Mouse (Mus musculus) kidney, embryonic 15.5 days (tissue): ENCODE results near the gene Aftph. TPM values are rescaled to one million over a fixed set of nuclear protein-coding genes. Genes with fewer than 3 reads are reported as not detected.
A peak's percentile ranks its signal among the peaks of the same experiment; 100 is the strongest.

ENCODE experiments used
- ATAC-seq: fragments of 200-750 bp; cut with Nextera tagmentation; replicated peaks from 2 replicates; pipeline ENCODE4 v1.8.0; 2017; ENCODE audit warnings: moderate TSS enrichment; ENCODE audit not compliant: low FRiP score
- H3K27ac ChIP-seq: fragments of 300-500 bp; sonication (generic); 2 replicates; pipeline ENCODE4 v1.5.1; 2015; ENCODE audit warnings: mild to moderate bottlenecking, inconsistent platforms
- H3K27me3 ChIP-seq: fragments of 300-500 bp; sonication (generic); 2 replicates; pipeline ENCODE4 v1.6.1; 2015; ENCODE audit warnings: inconsistent platforms
- H3K36me3 ChIP-seq: fragments of 300-500 bp; sonication (generic); 2 replicates; pipeline ENCODE4 v1.6.1; 2015; ENCODE audit warnings: inconsistent platforms
- H3K4me1 ChIP-seq: fragments of 300-500 bp; sonication (generic); 2 replicates; pipeline ENCODE4 v1.6.1; 2015; ENCODE audit warnings: inconsistent platforms
- H3K4me2 ChIP-seq: fragments of 300-500 bp; sonication (generic); 2 replicates; pipeline ENCODE4 v1.6.1; 2015; ENCODE audit warnings: moderate library complexity, mild to moderate bottlenecking, inconsistent platforms
- H3K4me3 ChIP-seq: fragments of 300-500 bp; sonication (generic); replicated peaks from 2 replicates; pipeline ENCODE4 v1.5.1; 2015; ENCODE audit warnings: mild to moderate bottlenecking, inconsistent platforms
- H3K9ac ChIP-seq: fragments of 300-500 bp; sonication (generic); 2 replicates; pipeline ENCODE4 v1.6.1; 2015; ENCODE audit warnings: mild to moderate bottlenecking, inconsistent platforms
- H3K9me3 ChIP-seq: fragments of 300-500 bp; sonication (generic); replicated peaks from 2 replicates; pipeline ENCODE4 v1.6.1; 2016; ENCODE audit warnings: inconsistent platforms
- WGBS: fragments of 180-500 bp; shearing (Covaris S2); methylation state at CpG from one replicate; pipeline ENCODE4 v1.1.7; 2015; ENCODE audit warnings: mixed read lengths; 5-methylcytosine and 5-hydroxymethylcytosine counted together
- polyA plus RNA-seq: library from polyadenylated mRNA; unstranded; fragments of >200 nt; fragmentation: Nextera tagmentation; extraction: Ambion mirVana; gene quantifications from 2 replicates; pipeline ENCODE4 v1.2.1, GENCODE M21; 2015

Gene Aftph
- 22.0 and 23.0 TPM in 2 replicates for polyA plus RNA-seq

DNA sequence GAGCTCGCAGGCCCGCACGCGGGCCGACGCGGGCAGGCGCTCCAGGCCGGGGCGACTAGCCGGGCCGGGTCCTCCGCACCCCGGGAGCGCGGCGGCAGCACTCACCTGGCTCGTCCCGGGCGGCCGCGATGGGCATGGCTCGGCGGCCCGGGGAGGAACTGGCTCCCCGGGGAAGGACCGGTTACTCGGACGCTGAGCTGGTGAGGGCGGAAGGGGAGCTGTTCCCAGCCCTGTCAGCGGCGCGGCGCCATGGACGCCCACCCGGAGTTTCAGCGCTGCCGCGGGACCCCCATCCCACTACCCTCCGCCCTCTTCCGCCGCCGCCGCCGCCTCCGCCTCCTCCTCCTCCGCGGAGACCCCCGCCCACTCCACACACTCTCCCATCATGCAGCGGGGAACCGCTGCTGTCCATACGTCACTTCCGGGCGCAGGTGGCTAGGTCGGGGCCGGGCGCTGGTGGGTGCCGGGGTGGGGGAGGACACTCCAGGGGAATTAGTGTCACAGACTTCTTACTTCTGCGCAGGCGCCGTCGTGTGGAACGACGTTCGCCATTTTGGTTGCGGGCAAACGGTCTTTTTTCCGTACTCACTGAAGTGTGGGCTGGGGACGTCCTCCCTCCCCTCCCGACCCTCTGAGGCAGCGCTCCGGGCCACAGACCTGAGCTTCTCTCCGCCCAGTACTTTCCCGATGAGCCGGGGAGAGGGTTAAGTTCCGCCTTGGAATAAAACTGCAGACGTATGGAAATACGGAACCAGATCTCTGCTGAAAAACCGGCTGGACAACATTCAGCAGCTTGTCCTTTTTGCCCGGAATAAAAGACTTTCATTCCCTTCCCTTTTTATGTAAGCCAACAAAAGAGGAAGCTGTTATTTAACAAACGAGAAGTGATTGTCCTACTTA is at the start of gene Aftph:
Aftph (minus strand) TSS at position 389 of the 900 bp plus-strand sequence.
- peak within 1 kb of the TSS; percentile 87 for H3K9ac ChIP-seq
- no peaks in the 10 kb centered on the region for H3K36me3 ChIP-seq
- H3K9me3 ChIP-seq = no peaks in the 10 kb centered on the region
- peak within 1 kb of the TSS; percentile 96 for H3K27ac ChIP-seq
- H3K4me3 ChIP-seq = peak within 1 kb of the TSS; percentile 89
- peaks cover 3% of the 10 kb centered on the region; the same call in 1 of the 2 replicates for H3K4me1 ChIP-seq
- H3K27me3 ChIP-seq = no peaks in the 10 kb centered on the region
- WGBS = under 1% methylated on average over 69 of the region's 81 CpGs
- H3K4me2 ChIP-seq = peak within 1 kb of the TSS; percentile 84
- peak; percentile 99 for ATAC-seq

DNA sequence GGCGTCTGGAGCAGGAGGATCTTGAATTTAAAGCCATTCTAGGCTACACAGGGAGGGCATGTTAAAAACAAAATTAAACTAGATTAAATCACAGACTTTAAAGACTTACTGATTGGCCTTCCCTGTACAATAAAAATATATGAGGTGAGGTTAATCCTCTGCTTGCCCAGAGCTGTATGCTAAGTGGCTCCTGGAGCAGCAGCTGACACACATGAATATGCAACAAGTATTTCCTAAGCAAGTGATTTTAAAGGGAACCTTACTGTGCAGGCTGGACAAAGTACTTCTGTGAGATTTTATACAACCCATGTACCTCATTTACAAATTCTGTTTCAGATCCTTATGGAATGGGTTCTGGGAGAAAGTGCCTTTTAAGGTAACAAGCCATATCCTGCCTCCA is 47.6 kb upstream of the Aftph start:
- Histone ChIP-seq H3K4me2 (no peak overlapping the region), H3K4me1 (no peaks in the 10 kb centered on the region), H3K27ac (no peak overlapping the region), H3K36me3 (no peaks in the 10 kb centered on the region), H3K27me3 (no peaks in the 10 kb centered on the region), H3K4me3 (no peak overlapping the region), H3K9ac (no peak overlapping the region), H3K9me3 (peaks cover 8% of the 10 kb centered on the region; the same call in 1 of the 2 replicates)
- ATAC-seq = no peak
- 51% methylated on average over 1 of the region's 1 CpGs for WGBS

DNA sequence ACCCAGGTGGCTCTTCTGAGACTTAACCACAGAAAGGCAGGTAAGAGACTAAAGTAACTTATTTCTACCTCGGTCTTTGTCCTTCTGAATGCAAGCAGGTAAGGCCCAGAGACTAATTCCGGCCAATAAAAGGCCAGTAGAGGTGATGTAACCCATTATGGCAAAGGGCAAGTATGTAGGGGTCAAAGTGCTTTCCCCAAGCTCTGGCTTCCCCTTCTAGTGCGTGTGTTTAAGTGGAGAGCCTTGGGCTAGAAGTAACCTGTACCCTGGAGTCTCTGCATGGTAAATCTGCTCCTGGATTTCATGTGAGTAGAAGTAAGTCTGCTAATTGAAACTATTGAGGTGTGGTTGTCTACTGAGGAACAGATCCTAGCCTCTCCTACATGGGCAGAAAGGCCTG is 46.7 kb upstream of the Aftph start:
- 79% methylated on average over 3 of the region's 3 CpGs for WGBS
- H3K9ac ChIP-seq = no peak overlapping the region
- no peaks in the 10 kb centered on the region for H3K4me1 ChIP-seq
- no peak overlapping the region for H3K4me3 ChIP-seq
- H3K27me3 ChIP-seq = no peaks in the 10 kb centered on the region
- no peaks in the 10 kb centered on the region for H3K36me3 ChIP-seq
- no peak overlapping the region for H3K27ac ChIP-seq
- H3K9me3 ChIP-seq = peaks cover 8% of the 10 kb centered on the region; the same call in 1 of the 2 replicates
- no peak for ATAC-seq
- H3K4me2 ChIP-seq = no peak overlapping the region

DNA sequence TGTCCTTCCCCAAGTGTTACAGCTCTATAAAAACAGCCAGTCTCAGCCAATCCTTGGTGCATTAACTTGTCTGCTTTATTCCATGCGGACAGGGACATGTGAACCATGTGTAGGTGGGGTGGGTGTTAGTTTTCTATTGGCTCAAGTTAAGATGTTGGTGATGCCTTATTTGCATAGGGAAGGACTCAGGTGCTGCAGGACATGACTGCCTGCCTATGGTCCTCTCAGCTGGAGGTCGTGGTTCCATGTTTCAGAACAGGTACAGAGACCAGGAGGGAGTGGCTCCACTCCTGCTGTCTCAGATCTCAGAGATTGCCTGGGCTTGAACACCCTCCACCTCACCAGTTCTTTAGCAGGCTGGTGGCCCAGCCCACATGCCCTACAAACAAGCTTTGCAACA is 44.8 kb upstream of the Aftph start:
- ATAC-seq = no peak
- 59% methylated on average over 2 of the region's 2 CpGs for WGBS
- no peaks in the 10 kb centered on the region for H3K4me1 ChIP-seq
- no peak overlapping the region for H3K4me3 ChIP-seq
- no peak overlapping the region for H3K27ac ChIP-seq
- no peak overlapping the region for H3K9ac ChIP-seq
- no peaks in the 10 kb centered on the region for H3K27me3 ChIP-seq
- no peak overlapping the region for H3K4me2 ChIP-seq
- H3K9me3 ChIP-seq = peaks cover 8% of the 10 kb centered on the region; the same call in 1 of the 2 replicates
- H3K36me3 ChIP-seq = no peaks in the 10 kb centered on the region

DNA sequence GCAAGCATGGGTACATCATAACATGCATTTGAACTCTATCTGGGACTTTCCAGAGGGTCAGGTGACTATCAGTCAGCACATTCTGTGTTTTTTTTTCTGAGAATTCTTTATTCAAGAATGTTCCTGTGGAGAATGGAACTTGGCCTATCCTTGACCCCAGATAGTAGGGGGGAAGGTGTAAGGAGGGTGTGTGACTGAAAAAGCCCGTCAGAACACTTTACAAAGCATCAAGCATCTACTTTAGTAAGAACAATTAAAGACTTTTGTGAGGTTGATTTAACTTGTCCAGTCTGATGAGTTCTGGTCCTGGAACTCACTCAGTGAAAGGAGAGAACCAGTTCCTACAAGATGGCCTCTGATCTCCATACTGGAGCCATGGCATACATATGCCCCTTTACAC is 43.8 kb upstream of the Aftph start:
- 68% methylated on average over 1 of the region's 1 CpGs for WGBS
- peaks cover 8% of the 10 kb centered on the region; the same call in 1 of the 2 replicates for H3K9me3 ChIP-seq
- no peak overlapping the region for H3K9ac ChIP-seq
- no peak overlapping the region for H3K4me2 ChIP-seq
- no peak overlapping the region for H3K4me3 ChIP-seq
- no peaks in the 10 kb centered on the region for H3K36me3 ChIP-seq
- H3K27me3 ChIP-seq = no peaks in the 10 kb centered on the region
- no peak for ATAC-seq
- H3K27ac ChIP-seq = no peak overlapping the region
- H3K4me1 ChIP-seq = no peaks in the 10 kb centered on the region

DNA sequence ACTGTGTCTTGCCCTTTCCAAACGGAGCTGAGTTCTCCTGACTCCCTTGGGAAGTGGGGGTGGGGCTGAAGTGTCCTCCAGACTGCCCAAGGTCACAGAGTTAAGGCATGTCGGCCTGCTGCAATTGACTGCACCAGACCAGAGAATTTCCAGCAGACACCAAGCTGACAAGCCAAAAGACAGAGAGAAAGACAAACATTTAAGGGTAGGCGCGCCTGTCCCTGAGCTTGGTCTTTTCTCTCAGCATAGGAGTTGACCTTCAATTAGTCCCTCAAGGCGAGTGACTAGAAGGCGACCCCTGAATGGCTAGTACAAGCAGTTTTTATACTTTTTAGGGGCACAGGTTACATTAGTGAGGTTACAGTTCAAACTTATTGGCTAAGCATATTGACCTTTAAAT is 43.4 kb upstream of the Aftph start:
- Histone ChIP-seq H3K27me3 (no peaks in the 10 kb centered on the region), H3K9me3 (peaks cover 8% of the 10 kb centered on the region; the same call in 1 of the 2 replicates), H3K4me3 (no peak overlapping the region), H3K4me2 (no peak overlapping the region), H3K36me3 (no peaks in the 10 kb centered on the region), H3K27ac (no peak overlapping the region), H3K4me1 (no peaks in the 10 kb centered on the region), H3K9ac (no peak overlapping the region)
- WGBS = 84% methylated on average over 6 of the region's 6 CpGs
- no peak for ATAC-seq

DNA sequence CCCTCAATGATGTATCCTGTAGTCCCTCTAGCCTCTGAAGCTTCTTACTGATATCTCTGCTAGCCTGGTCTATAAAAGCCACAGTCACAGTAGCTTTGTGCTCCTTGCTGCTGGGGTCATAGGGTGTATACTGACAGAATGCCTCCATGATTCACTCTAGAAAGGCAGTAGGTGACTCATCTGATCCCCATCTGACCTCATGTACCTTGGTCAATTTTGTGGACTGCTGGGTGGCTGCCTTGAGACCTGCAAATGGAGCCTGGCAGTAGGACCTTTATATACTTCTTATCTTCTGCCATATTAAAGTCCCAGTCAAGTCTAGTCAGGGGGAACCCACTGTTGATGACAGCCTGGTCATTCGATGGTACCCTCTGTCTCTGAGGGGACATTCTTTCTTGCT is 42.1 kb upstream of the Aftph start:
- Histone ChIP-seq H3K27me3 (no peaks in the 10 kb centered on the region), H3K9ac (no peak overlapping the region), H3K4me1 (no peaks in the 10 kb centered on the region), H3K4me3 (no peak overlapping the region), H3K9me3 (peaks cover 8% of the 10 kb centered on the region; the same call in 1 of the 2 replicates), H3K27ac (no peak overlapping the region), H3K36me3 (no peaks in the 10 kb centered on the region), H3K4me2 (no peak overlapping the region)
- WGBS = 88% methylated on average over 1 of the region's 1 CpGs
- ATAC-seq = no peak

DNA sequence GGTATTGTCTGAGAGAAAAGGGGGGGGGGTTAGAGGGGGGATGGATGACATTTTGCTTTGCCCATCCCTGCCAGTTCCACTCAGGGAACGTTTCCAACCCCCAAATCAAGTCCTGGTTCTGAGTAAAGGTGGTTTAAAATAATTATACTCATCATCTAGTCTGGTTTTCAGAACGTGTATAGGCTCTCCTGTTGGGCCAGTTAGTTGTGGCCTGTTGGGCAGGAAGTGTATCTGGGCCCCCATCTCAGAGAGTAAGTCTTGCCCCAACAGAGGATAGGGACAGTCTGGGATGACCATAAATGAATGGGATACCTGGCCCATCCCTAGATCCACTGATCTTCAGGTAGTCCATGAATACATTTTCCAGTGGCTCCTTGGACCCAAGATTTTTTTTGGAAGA is 41.2 kb upstream of the Aftph start:
- Histone ChIP-seq H3K9ac (no peak overlapping the region), H3K9me3 (peaks cover 8% of the 10 kb centered on the region; the same call in 1 of the 2 replicates), H3K27ac (no peak overlapping the region), H3K4me3 (no peak overlapping the region), H3K27me3 (no peaks in the 10 kb centered on the region), H3K4me1 (no peaks in the 10 kb centered on the region), H3K36me3 (no peaks in the 10 kb centered on the region), H3K4me2 (no peak overlapping the region)
- ATAC-seq = no peak
- WGBS = 70% methylated on average over 2 of the region's 2 CpGs

DNA sequence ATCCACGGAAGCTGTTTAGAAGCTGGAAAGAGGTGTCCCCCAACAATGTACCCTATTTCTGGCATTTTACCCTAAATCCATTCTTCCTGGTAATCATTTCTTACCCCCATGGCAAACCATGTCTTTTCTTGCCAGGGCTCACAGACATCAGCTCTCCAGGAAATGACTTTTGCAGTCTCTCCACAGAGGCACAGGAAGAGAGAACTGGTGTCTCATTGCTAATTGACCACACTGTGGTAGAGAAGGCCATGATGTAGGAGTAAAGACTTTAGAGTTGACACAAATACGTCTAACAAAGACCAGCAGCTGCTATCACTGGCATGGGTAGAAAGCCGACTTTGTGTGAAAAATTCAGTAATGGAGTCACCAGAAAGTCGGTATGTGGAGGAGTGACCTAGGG is 38.9 kb upstream of the Aftph start:
- Histone ChIP-seq H3K4me3 (no peak overlapping the region), H3K9me3 (peaks cover 8% of the 10 kb centered on the region; the same call in 1 of the 2 replicates), H3K9ac (no peak overlapping the region), H3K4me2 (no peak overlapping the region), H3K27ac (no peak overlapping the region), H3K36me3 (no peaks in the 10 kb centered on the region), H3K27me3 (no peaks in the 10 kb centered on the region), H3K4me1 (no peaks in the 10 kb centered on the region)
- 84% methylated on average over 4 of the region's 4 CpGs for WGBS
- ATAC-seq = no peak

DNA sequence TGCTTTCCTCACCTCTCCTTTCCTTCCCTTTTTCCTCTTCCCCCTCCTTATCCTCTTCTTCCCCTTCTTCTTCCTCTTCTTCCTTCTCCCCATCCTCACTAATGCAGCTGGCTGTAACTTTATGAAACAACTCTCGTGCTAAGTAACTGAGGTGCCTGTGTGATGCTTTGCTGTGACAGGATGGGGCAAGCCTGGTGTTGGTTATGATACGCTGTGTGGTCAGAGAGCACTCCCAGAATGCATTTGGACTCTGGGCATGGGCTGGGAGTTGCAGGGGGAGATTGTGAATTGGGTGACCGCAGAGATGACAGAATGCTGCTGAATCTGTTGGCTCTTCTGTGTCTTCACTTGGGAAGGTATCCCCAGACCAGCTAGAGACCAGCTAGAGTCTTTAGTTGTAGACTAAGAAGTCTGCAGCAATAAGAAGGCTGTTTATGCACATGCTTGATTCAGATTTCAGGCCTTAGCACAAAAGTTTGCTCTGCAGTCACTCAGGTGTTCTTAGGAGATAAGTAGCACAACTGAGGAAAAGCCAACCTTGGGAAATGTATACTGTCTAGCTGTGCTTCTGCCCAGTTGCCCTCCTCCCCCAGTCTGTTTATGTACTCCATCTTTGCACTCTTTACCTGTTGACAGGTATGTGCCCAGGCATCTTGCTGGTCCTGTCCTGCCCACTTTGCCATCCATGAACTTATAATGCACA is 37.6 kb upstream of the Aftph start:
- 83% methylated on average over 3 of the region's 3 CpGs for WGBS
- Histone ChIP-seq H3K4me1 (no peaks in the 10 kb centered on the region), H3K9me3 (no peaks in the 10 kb centered on the region), H3K4me2 (no peak overlapping the region), H3K36me3 (no peaks in the 10 kb centered on the region), H3K9ac (no peak overlapping the region), H3K27ac (no peak overlapping the region), H3K4me3 (no peak overlapping the region), H3K27me3 (no peaks in the 10 kb centered on the region)
- ATAC-seq = no peak

DNA sequence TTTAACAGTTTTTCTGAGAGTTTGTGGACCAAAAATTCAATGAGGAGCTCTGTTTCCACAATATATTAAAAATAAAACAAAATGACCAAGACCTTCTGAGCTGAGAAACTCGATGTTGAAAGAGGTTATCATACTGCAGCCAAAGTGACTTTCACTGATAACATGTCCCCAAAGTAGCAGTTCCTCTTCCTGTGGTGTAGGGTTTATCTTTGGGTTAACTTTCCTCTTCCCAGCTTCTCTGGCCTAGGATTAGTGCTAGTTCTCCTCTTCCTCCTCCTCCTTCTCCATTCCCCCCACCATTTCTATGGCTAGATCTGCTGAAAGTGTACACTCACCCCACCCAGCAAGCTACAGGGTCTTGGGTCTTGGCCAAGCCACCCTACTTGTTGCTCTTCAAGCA is 36.9 kb upstream of the Aftph start:
- H3K4me2 ChIP-seq = no peak overlapping the region
- H3K4me3 ChIP-seq = no peak overlapping the region
- H3K9me3 ChIP-seq = no peaks in the 10 kb centered on the region
- H3K27me3 ChIP-seq = no peaks in the 10 kb centered on the region
- no peak overlapping the region for H3K27ac ChIP-seq
- 70% methylated on average over 1 of the region's 1 CpGs for WGBS
- H3K4me1 ChIP-seq = no peaks in the 10 kb centered on the region
- no peak overlapping the region for H3K9ac ChIP-seq
- ATAC-seq = no peak
- H3K36me3 ChIP-seq = no peaks in the 10 kb centered on the region

DNA sequence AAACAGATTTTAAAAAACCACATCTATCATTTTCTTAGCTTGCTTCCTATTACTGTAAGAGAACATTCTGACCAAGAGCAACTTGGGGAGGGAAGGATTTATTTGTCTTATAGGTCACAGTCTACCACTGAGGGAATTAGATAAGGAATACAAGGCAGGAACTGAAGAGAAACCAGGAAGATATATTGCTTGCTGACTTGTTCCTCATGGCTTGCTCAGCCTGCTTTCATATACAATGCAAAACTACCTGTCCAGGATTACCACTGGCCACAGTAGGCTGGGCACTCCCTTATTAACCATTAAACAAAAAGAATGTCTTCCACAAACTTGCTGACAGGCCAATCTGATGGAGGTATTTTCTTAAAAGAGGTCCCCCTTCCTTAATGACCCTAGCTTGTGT is 35.3 kb upstream of the Aftph start:
- no peaks in the 10 kb centered on the region for H3K9me3 ChIP-seq
- H3K4me1 ChIP-seq = no peaks in the 10 kb centered on the region
- no peaks in the 10 kb centered on the region for H3K27me3 ChIP-seq
- no peak overlapping the region for H3K9ac ChIP-seq
- H3K4me3 ChIP-seq = no peak overlapping the region
- H3K36me3 ChIP-seq = no peaks in the 10 kb centered on the region
- H3K27ac ChIP-seq = no peak overlapping the region
- no peak for ATAC-seq
- H3K4me2 ChIP-seq = no peak overlapping the region
